Mouse (Mus musculus): Measurements from ENCODE around the gene Pik3ip1. TPM values are rescaled to one million over a fixed set of nuclear protein-coding genes. Genes with fewer than 3 reads are reported as not detected.

Pik3ip1 gene
- 20.9 and 21.3 TPM in 2 replicates for polyA plus RNA-seq (2014; fragmentation: Nextera tagmentation; extraction: Ambion mirVana)

DNA sequence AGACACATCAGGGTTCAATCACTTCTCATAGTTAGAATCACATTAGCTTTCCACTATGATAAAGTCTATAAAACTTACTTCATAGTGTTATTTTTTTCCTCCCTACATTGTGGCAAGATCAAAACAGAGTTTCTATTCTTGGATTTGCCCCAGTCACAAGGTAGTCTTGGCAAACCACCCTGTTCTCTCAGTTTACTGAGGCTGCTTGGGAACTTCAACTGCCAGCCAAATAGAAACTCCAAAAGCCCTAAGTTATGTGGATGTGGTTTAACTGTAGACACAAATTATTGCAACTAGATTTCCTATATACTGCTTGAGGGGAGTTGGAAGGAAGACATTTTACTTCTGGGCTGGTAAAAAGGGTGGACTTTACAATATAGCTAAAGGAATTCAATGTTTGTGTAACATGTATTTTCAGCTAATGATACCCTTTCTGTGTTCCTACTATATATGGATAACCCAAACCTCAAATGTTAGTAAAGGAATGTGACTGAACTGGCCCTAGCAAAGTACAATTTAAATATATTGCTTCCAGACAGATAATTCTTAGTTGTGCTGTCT, at the start of gene Pik3ip1:
TSS of gene Pik3ip1 (plus strand) at position 511 of the 561 bp plus-strand sequence.
- peak within 1 kb of the TSS; percentile 68 for H3K4me3 ChIP-seq (replicated peaks; ENCODE audit: low read length)
- peaks cover 12% of the 10 kb centered on the region for H3K4me1 ChIP-seq (replicated peaks; ENCODE audit: control insufficient read depth, insufficient read depth, low read length)
- peaks cover 10% of the 10 kb centered on the region; the same call in 1 of the 2 replicates for H3K36me3 ChIP-seq (replicated peaks; ENCODE audit: control insufficient read depth, insufficient read depth)
- peak within 1 kb of the TSS; percentile 63 for H3K9ac ChIP-seq
- H3K27ac ChIP-seq: peak within 1 kb of the TSS; percentile 70
- peak within 1 kb of the TSS; percentile 100 for H3K4me2 ChIP-seq (replicated peaks)
- H3K27me3 ChIP-seq (ENCODE audit: control insufficient read depth, insufficient read depth, low read length): no peaks in the 10 kb centered on the region; the same call in 1 of the 2 replicates
- no peaks in the 10 kb centered on the region for H3K9me3 ChIP-seq (ENCODE audit: control insufficient read depth, low read length)
- ATAC-seq (ENCODE audit: low FRiP score) (no peak), DNase-seq (ENCODE audit: low spot score) (no peak)

DNA sequence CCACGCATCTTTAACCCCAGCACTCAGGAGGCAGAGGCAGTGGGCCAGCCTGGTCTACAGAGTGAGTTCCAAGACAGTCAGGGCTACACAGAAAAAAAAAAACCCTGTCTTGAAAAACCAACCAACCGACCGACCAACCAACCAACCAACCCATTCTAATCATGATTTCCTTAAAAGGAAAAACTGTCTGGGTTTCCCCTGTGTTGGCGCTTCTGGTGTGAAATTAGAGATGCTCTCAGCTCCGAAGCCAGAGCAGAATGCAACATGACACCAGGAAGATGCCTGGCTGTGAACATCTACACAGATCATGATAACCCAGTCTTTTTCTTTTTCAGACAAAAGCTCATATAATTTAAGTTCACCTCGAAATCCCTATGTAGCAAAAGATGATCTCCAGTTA, 47.3 kb upstream of the Pik3ip1 start:
- ATAC-seq (ENCODE audit: low FRiP score): no peak
- no peak overlapping the region for H3K4me2 ChIP-seq (replicated peaks)
- no peak overlapping the region for H3K27ac ChIP-seq
- WGBS: 88% methylated on average over 6 of the region's 6 CpGs
- H3K4me3 ChIP-seq (replicated peaks; ENCODE audit: low read length): no peak overlapping the region
- DNase-seq (ENCODE audit: low spot score): no peak
- H3K9me3 ChIP-seq (ENCODE audit: control insufficient read depth, low read length): no peaks in the 10 kb centered on the region
- H3K4me1 ChIP-seq (replicated peaks; ENCODE audit: control insufficient read depth, insufficient read depth, low read length): peaks cover 10% of the 10 kb centered on the region; the same call in 1 of the 2 replicates
- H3K9ac ChIP-seq: no peak overlapping the region
- no peaks in the 10 kb centered on the region for H3K36me3 ChIP-seq (replicated peaks; ENCODE audit: control insufficient read depth, insufficient read depth)
- no peaks in the 10 kb centered on the region for H3K27me3 ChIP-seq (ENCODE audit: control insufficient read depth, insufficient read depth, low read length)

GRCm38 (mm10) chr11:3283645-3284044, 46.6 kb upstream of the Pik3ip1 start:
- no peak overlapping the region for H3K27ac ChIP-seq
- no peaks in the 10 kb centered on the region for H3K36me3 ChIP-seq (replicated peaks; ENCODE audit: control insufficient read depth, insufficient read depth)
- ATAC-seq (ENCODE audit: low FRiP score) (no peak), DNase-seq (ENCODE audit: low spot score) (no peak)
- WGBS: 90% methylated on average over 6 of the region's 6 CpGs
- peaks cover 18% of the 10 kb centered on the region for H3K4me1 ChIP-seq (replicated peaks; ENCODE audit: control insufficient read depth, insufficient read depth, low read length)
- no peaks in the 10 kb centered on the region for H3K27me3 ChIP-seq (ENCODE audit: control insufficient read depth, insufficient read depth, low read length)
- H3K9me3 ChIP-seq (ENCODE audit: control insufficient read depth, low read length): no peaks in the 10 kb centered on the region
- H3K4me3 ChIP-seq (replicated peaks; ENCODE audit: low read length): no peak overlapping the region
- H3K9ac ChIP-seq: no peak overlapping the region
- H3K4me2 ChIP-seq (replicated peaks): no peak overlapping the region

GRCm38 (mm10) chr11:3285940-3286339, 44.3 kb upstream of the Pik3ip1 start:
- Histone ChIP-seq H3K4me2 (replicated peaks) (no peak overlapping the region), H3K4me1 (replicated peaks; ENCODE audit: control insufficient read depth, insufficient read depth, low read length) (peaks cover 18% of the 10 kb centered on the region), H3K4me3 (replicated peaks; ENCODE audit: low read length) (no peak overlapping the region), H3K9ac (no peak overlapping the region), H3K27ac (no peak overlapping the region), H3K36me3 (replicated peaks; ENCODE audit: control insufficient read depth, insufficient read depth) (no peaks in the 10 kb centered on the region), H3K9me3 (ENCODE audit: control insufficient read depth, low read length) (no peaks in the 10 kb centered on the region), H3K27me3 (ENCODE audit: control insufficient read depth, insufficient read depth, low read length) (no peaks in the 10 kb centered on the region)
- 86% methylated on average over 3 of the region's 3 CpGs for WGBS
- ATAC-seq (ENCODE audit: low FRiP score): no peak
- DNase-seq (ENCODE audit: low spot score): no peak

GRCm38 (mm10) chr11:3287131-3287530, 43.1 kb upstream of the Pik3ip1 start:
- Histone ChIP-seq H3K4me1 (replicated peaks; ENCODE audit: control insufficient read depth, insufficient read depth, low read length) (peaks cover 18% of the 10 kb centered on the region), H3K9ac (0 out of 2 replicates have a peak overlapping the region, but pooled peaks have one; percentile 97), H3K27ac (peak overlapping the region; percentile 52; the same call in 1 of the 2 replicates), H3K36me3 (replicated peaks; ENCODE audit: control insufficient read depth, insufficient read depth) (no peaks in the 10 kb centered on the region; the same call in 1 of the 2 replicates), H3K27me3 (ENCODE audit: control insufficient read depth, insufficient read depth, low read length) (no peaks in the 10 kb centered on the region), H3K4me3 (replicated peaks; ENCODE audit: low read length) (no peak overlapping the region), H3K4me2 (replicated peaks) (0 out of 2 replicates have a peak overlapping the region, but pooled peaks have one; percentile 100), H3K9me3 (ENCODE audit: control insufficient read depth, low read length) (no peaks in the 10 kb centered on the region)
- ATAC-seq (ENCODE audit: low FRiP score): no peak
- DNase-seq (ENCODE audit: low spot score): peak; percentile 69
- 18% methylated on average over 6 of the region's 6 CpGs for WGBS

GRCm38 (mm10) chr11:3287921-3288320, 42.3 kb upstream of the Pik3ip1 start:
- H3K27me3 ChIP-seq (ENCODE audit: control insufficient read depth, insufficient read depth, low read length): no peaks in the 10 kb centered on the region
- H3K4me1 ChIP-seq (replicated peaks; ENCODE audit: control insufficient read depth, insufficient read depth, low read length): peaks cover 23% of the 10 kb centered on the region
- no peaks in the 10 kb centered on the region for H3K9me3 ChIP-seq (ENCODE audit: control insufficient read depth, low read length)
- ATAC-seq (ENCODE audit: low FRiP score) (no peak), DNase-seq (ENCODE audit: low spot score) (no peak)
- H3K4me3 ChIP-seq (replicated peaks; ENCODE audit: low read length): peak overlapping the region; percentile 85
- H3K36me3 ChIP-seq (replicated peaks; ENCODE audit: control insufficient read depth, insufficient read depth): no peaks in the 10 kb centered on the region; the same call in none of the 2 replicates
- peak overlapping the region; percentile 100 for H3K27ac ChIP-seq
- peak overlapping the region; percentile 100 for H3K4me2 ChIP-seq (replicated peaks)
- 60% methylated on average over 5 of the region's 5 CpGs for WGBS
- peak overlapping the region; percentile 97; the same call in 1 of the 2 replicates for H3K9ac ChIP-seq

DNA sequence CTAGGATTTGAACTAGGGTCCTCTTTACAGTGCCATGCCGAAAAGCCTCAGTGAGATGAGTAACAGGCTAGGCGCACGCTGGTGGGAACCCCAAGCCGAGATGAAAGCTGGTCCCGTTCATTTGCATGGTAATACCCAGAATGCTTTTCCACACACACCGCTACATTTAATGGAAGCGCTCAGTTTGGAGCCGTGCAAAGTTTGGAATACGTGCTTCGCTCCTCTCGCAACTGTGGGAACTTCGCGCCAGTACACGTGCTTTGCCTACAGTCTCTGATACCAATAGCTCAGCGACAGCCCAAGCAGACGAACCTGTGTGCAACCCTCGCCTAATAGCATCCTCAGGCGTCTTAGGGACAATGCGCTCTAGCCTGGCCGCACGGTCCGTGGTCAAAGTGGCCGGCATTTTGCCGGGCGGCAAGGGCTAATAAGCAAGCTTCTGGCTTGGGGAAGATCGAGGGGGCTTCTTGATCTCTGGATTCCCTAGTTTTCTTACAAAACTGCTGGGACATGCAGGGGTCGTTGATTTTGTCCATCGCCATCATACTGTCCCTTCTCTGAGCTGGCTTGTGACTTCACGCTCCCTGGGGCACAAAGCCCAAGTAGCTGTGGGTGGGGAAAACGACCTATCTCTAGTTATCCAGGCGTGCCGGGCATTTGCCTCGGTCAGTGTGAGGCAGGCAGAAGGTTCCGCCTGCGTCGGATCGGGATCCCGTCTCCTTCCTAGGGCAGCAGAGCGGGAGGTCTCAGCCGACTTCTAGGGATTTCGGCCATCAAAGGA, 41.5 kb upstream of the Pik3ip1 start, which contains the start of gene Patz1:
TSS of gene Patz1 (plus strand) at position 354 of the 781 bp plus-strand sequence.
- peak within 1 kb of the TSS; percentile 100 for H3K27ac ChIP-seq

DNA sequence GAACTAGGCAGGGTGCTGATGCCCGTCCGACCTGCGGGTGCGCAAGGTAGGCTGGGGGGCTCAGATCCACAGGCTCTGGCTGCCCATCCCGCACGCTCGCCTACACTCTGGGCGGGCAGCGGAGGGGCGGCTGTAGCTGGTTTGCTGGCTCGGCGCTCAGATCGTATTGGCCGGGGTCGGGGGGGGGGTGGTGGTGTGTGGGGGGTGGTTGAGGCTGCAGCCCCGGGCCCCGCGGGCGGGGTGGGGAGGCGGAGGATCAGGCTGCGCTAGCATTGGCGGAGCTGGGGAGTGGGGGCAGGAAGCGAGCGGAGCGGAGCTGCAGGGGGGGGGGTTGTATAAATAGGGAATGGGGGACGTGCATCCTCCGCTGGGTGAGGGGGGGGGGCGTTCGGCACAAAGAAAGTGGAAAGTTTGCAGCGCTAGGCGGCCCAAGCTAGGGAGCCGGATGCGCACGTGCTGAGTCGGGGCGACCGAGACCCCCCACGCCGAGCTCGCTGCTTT, 40.8 kb upstream of the Pik3ip1 start:
- 1% methylated on average over 34 of the region's 40 CpGs for WGBS
- Histone ChIP-seq H3K9ac (peak overlapping the region; percentile 97), H3K4me2 (replicated peaks) (peak overlapping the region; percentile 100), H3K27ac (peak overlapping the region; percentile 100), H3K36me3 (replicated peaks; ENCODE audit: control insufficient read depth, insufficient read depth) (peaks cover 13% of the 10 kb centered on the region), H3K4me1 (replicated peaks; ENCODE audit: control insufficient read depth, insufficient read depth, low read length) (peaks cover 38% of the 10 kb centered on the region), H3K4me3 (replicated peaks; ENCODE audit: low read length) (peak overlapping the region; percentile 85), H3K27me3 (ENCODE audit: control insufficient read depth, insufficient read depth, low read length) (no peaks in the 10 kb centered on the region), H3K9me3 (ENCODE audit: control insufficient read depth, low read length) (no peaks in the 10 kb centered on the region)
- DNase-seq (ENCODE audit: low spot score) (peak; percentile 80), ATAC-seq (ENCODE audit: low FRiP score) (peak; percentile 85)

More for the DNA sequence above, 41.5 kb upstream of the Pik3ip1 start, which contains the start of gene Patz1:
- peak; percentile 68 for DNase-seq (ENCODE audit: low spot score)
- peak within 1 kb of the TSS; percentile 85 for H3K4me3 ChIP-seq (replicated peaks; ENCODE audit: low read length)
- WGBS: under 1% methylated on average over 41 of the region's 41 CpGs
- ATAC-seq (ENCODE audit: low FRiP score): peak; percentile 25; the same call in 1 of the 2 replicates
- H3K4me2 ChIP-seq (replicated peaks): peak within 1 kb of the TSS; percentile 100
- no peaks in the 10 kb centered on the region for H3K9me3 ChIP-seq (ENCODE audit: control insufficient read depth, low read length)
- peaks cover 6% of the 10 kb centered on the region for H3K36me3 ChIP-seq (replicated peaks; ENCODE audit: control insufficient read depth, insufficient read depth)
- peak within 1 kb of the TSS; percentile 97 for H3K9ac ChIP-seq
- peaks cover 31% of the 10 kb centered on the region for H3K4me1 ChIP-seq (replicated peaks; ENCODE audit: control insufficient read depth, insufficient read depth, low read length)
- no peaks in the 10 kb centered on the region for H3K27me3 ChIP-seq (ENCODE audit: control insufficient read depth, insufficient read depth, low read length)

All from hindbrain, embryonic 14.5 days (tissue).